Mouse (Mus musculus) brain, embryonic 14.5 days (tissue): ENCODE measurements around the gene Bicra. TPM values are rescaled to one million over a fixed set of nuclear protein-coding genes. Genes with fewer than 3 reads are reported as not detected.
A peak's percentile ranks its signal among the peaks of the same experiment; 100 is the strongest.

Experiments
- DNase-seq: peaks from one replicate; pipeline ENCODE4 v3.0.0-alpha.2; 2011; ENCODE audit warnings: low read depth
- CTCF ChIP-seq: fragments of 200-500 bp; IDR thresholded peaks from 2 replicates; pipeline ENCODE4 v1.5.1; 2012; ENCODE audit warnings: inconsistent platforms, mild to moderate bottlenecking, moderate library complexity, borderline replicate concordance; ENCODE audit not compliant: insufficient read depth, insufficient read length; ENCODE audit errors: extremely low read depth
- POLR2A ChIP-seq: fragments of 200-500 bp; IDR thresholded peaks from 2 replicates; pipeline ENCODE4 v1.6.1; 2012; ENCODE audit warnings: mild to moderate bottlenecking, inconsistent platforms, borderline replicate concordance; ENCODE audit not compliant: poor library complexity, insufficient read depth, insufficient read length, severe bottlenecking; ENCODE audit errors: extremely low read depth
- polyA plus RNA-seq: library from polyadenylated mRNA; depleted of rRNA; stranded (reverse); fragments of >200 nt; gene quantifications from 2 replicates; pipeline ENCODE4 v1.2.3, GENCODE M21; 2012; rRNA removed

Gene Bicra
- polyA plus RNA-seq, 1 experiment = 28.5 TPM

DNA sequence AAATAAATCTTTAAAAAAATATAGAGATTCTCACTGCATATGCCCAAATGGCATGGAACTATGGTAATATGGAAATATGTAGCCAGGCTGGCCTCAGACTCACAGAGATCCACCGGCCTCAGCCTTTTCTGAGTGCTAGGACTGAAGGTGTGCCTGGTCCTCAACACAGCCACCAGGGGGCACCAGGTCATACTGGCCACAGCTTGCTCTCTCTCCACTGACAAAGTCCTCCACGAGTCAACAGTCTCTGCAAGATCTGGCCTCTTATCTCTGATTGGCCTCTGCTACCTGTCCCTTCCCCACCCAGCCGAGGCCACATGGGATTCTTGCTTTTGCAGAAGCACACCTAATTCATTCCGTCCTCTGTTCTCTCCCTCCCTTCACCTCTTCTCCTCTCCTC lies 117.8 kb downstream of the Bicra start:
- DNase-seq = no peak
- TF ChIP-seq CTCF = peak; percentile 59
- no peak for TF ChIP-seq POLR2A

DNA sequence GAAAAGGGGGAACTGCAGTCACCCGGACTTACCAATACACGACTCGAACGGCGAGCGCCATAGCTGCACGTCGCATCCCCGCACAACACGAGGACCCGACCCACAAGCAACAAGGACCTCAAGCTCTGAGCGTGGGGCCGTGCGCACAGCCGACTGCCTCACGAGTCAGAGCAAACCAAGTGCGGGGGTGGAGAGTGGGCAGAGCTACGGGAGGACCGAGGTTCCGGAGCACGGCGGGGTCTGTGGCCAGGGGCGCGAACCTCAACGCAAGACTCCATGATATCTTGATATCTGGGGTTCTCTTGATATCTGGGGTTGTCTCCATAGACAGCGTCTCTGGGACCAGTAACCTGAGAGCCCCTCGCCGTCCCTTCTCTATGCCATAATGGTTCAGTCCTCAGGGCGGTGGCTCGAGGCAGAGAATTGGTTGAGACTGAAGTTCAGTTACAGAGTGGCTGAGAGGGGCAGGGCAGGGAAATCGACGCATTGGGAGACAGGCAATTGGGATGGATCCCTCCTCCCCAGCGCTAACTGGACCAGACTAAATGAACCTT lies 125.4 kb downstream of the Bicra start, which contains the start of gene Selenow:
TSS of gene Selenow (minus strand) at position 183 of the 554 bp plus-strand sequence.
- peak; percentile 98 for DNase-seq
- TF ChIP-seq CTCF (no peak), POLR2A (peak; percentile 78; the same call in 1 of the 2 replicates)

GRCm38 (mm10) chr7:15921796-15922195 lies 125.9 kb downstream of the Bicra start:
- TF ChIP-seq CTCF (no peak), POLR2A (no peak)

More at GRCm38 (mm10) chr7:15921796-15922195, 125.9 kb downstream of the Bicra start:
- DNase-seq = peak; percentile 81

Other genes with a start within 250 kb of the Bicra start
- not detected in 2 replicates for gene Obox6, start 208.2 kb downstream of the Bicra start, polyA plus RNA-seq
- gene Crx, start 168.0 kb downstream of the Bicra start, polyA plus RNA-seq = 0.08 and 0.18 TPM in 2 replicates
- 0.03 and 0.10 TPM in 2 replicates for gene Crxos, start 165.3 kb downstream of the Bicra start, polyA plus RNA-seq
- gene Selenow, start 125.5 kb downstream of the Bicra start, polyA plus RNA-seq = 874 and 948 TPM in 2 replicates
- gene Nop53, start 101.8 kb downstream of the Bicra start, polyA plus RNA-seq = 134 and 141 TPM in 2 replicates
- 6.5 and 9.7 TPM in 2 replicates for gene Ehd2, start 80.4 kb downstream of the Bicra start, polyA plus RNA-seq
- gene Zfp541, start 13.9 kb upstream of the Bicra start, polyA plus RNA-seq = 0.09 and 0.18 TPM in 2 replicates
- gene Napa, start 50.5 kb upstream of the Bicra start, polyA plus RNA-seq = 192 and 199 TPM in 2 replicates
- gene Kptn, start 72.0 kb upstream of the Bicra start, polyA plus RNA-seq = 46.0 and 47.2 TPM in 2 replicates
- 25.7 and 34.0 TPM in 2 replicates for gene Slc8a2, start 81.9 kb upstream of the Bicra start, polyA plus RNA-seq
- 188 and 256 TPM in 2 replicates for gene Meis3, start 127.2 kb upstream of the Bicra start, polyA plus RNA-seq
- gene Dhx34, start 174.1 kb upstream of the Bicra start, polyA plus RNA-seq = 20.4 and 22.5 TPM in 2 replicates
- 0.08 and 0.11 TPM in 2 replicates for gene C5ar2, start 196.2 kb upstream of the Bicra start, polyA plus RNA-seq
- 1.1 and 1.4 TPM in 2 replicates for gene C5ar1, start 211.6 kb upstream of the Bicra start, polyA plus RNA-seq
- gene Inafm1, start 225.7 kb upstream of the Bicra start, polyA plus RNA-seq = 50.1 and 52.9 TPM in 2 replicates
- gene Ccdc9, start 238.9 kb upstream of the Bicra start, polyA plus RNA-seq = 42.5 and 63.9 TPM in 2 replicates